Mouse (Mus musculus): Measurements from ENCODE around the gene Slc15a2. TPM values are rescaled to one million over a fixed set of nuclear protein-coding genes. Genes with fewer than 3 reads are reported as not detected.

Slc15a2 gene
- polyA plus RNA-seq, 1 experiment from 2014 or later: 1.8 TPM

GRCm38 (mm10) chr16:36718637-36719036 is 66.1 kb downstream of the Slc15a2 start:
- H3K4me3 ChIP-seq (ENCODE audit: low read length): no peak overlapping the region
- no peaks in the 10 kb centered on the region for H3K4me1 ChIP-seq (ENCODE audit: control insufficient read depth, insufficient read depth, low read length)
- H3K4me2 ChIP-seq (ENCODE audit: low read depth, low read length): no peak overlapping the region
- H3K36me3 ChIP-seq (ENCODE audit: control insufficient read depth, insufficient read depth): no peaks in the 10 kb centered on the region
- H3K27me3 ChIP-seq (ENCODE audit: control insufficient read depth, insufficient read depth, low read length): peaks cover 5% of the 10 kb centered on the region; the same call in 1 of the 2 replicates
- no peak overlapping the region for H3K27ac ChIP-seq (ENCODE audit: low read length)
- H3K9ac ChIP-seq (ENCODE audit: low read length): no peak overlapping the region
- ATAC-seq (replicated peaks; ENCODE audit: extremely low read depth, insufficient read depth, low FRiP score): no peak
- no peaks in the 10 kb centered on the region for H3K9me3 ChIP-seq (replicated peaks; ENCODE audit: control insufficient read depth, low read length)

- H3K4me2 ChIP-seq (ENCODE audit: low read depth, low read length): no peak overlapping the region
- no peak overlapping the region for H3K9ac ChIP-seq (ENCODE audit: low read length)
- H3K27ac ChIP-seq (ENCODE audit: low read length): no peak overlapping the region
- no peaks in the 10 kb centered on the region for H3K4me1 ChIP-seq (ENCODE audit: control insufficient read depth, insufficient read depth, low read length)
- no peaks in the 10 kb centered on the region for H3K9me3 ChIP-seq (replicated peaks; ENCODE audit: control insufficient read depth, low read length)
- 78% methylated on average over 4 of the region's 4 CpGs for WGBS
- no peak overlapping the region for H3K4me3 ChIP-seq (ENCODE audit: low read length)
- no peaks in the 10 kb centered on the region for H3K36me3 ChIP-seq (ENCODE audit: control insufficient read depth, insufficient read depth)
- no peak for ATAC-seq (replicated peaks; ENCODE audit: extremely low read depth, insufficient read depth, low FRiP score)
- peaks cover 5% of the 10 kb centered on the region; the same call in 1 of the 2 replicates for H3K27me3 ChIP-seq (ENCODE audit: control insufficient read depth, insufficient read depth, low read length)
Observed at GRCm38 (mm10) chr16:36717481-36717880, 67.3 kb downstream of the Slc15a2 start.

DNA sequence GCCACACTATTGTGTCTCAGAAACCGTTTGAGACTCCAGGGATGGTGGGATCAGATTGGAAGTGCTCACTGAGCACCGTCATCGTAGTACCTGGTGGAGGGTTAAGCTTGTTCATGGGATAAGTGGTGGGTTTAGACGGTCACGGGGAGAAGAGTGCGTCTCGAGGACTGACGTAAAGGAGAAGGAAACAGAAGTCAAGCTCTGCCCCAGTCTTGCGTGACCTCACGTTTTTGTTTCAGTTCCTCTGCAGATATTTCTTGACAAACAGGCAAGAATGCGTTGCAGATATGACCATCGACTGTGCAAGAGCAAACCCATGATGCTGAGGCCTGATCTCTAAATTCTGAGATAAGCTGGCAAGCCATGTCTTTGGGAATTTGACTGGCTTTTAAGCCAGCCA is 73.0 kb downstream of the Slc15a2 start:
- H3K9me3 ChIP-seq (replicated peaks; ENCODE audit: control insufficient read depth, low read length): no peaks in the 10 kb centered on the region
- H3K27me3 ChIP-seq (ENCODE audit: control insufficient read depth, insufficient read depth, low read length): no peaks in the 10 kb centered on the region
- no peaks in the 10 kb centered on the region for H3K4me1 ChIP-seq (ENCODE audit: control insufficient read depth, insufficient read depth, low read length)
- H3K4me2 ChIP-seq (ENCODE audit: low read depth, low read length): no peak overlapping the region
- H3K27ac ChIP-seq (ENCODE audit: low read length): no peak overlapping the region
- H3K9ac ChIP-seq (ENCODE audit: low read length): no peak overlapping the region
- 67% methylated on average over 12 of the region's 12 CpGs for WGBS
- no peak overlapping the region for H3K4me3 ChIP-seq (ENCODE audit: low read length)
- no peak for ATAC-seq (replicated peaks; ENCODE audit: extremely low read depth, insufficient read depth, low FRiP score)
- H3K36me3 ChIP-seq (ENCODE audit: control insufficient read depth, insufficient read depth): no peaks in the 10 kb centered on the region

GRCm38 (mm10) chr16:36710794-36711193 is 74.0 kb downstream of the Slc15a2 start:
- Histone ChIP-seq H3K4me2 (ENCODE audit: low read depth, low read length) (no peak overlapping the region), H3K4me3 (ENCODE audit: low read length) (no peak overlapping the region), H3K4me1 (ENCODE audit: control insufficient read depth, insufficient read depth, low read length) (no peaks in the 10 kb centered on the region), H3K27me3 (ENCODE audit: control insufficient read depth, insufficient read depth, low read length) (no peaks in the 10 kb centered on the region), H3K27ac (ENCODE audit: low read length) (no peak overlapping the region), H3K9ac (ENCODE audit: low read length) (no peak overlapping the region), H3K9me3 (replicated peaks; ENCODE audit: control insufficient read depth, low read length) (no peaks in the 10 kb centered on the region), H3K36me3 (ENCODE audit: control insufficient read depth, insufficient read depth) (no peaks in the 10 kb centered on the region)
- 90% methylated on average over 2 of the region's 2 CpGs for WGBS
- ATAC-seq (replicated peaks; ENCODE audit: extremely low read depth, insufficient read depth, low FRiP score): no peak

GRCm38 (mm10) chr16:36709405-36709804 is 75.4 kb downstream of the Slc15a2 start:
- ATAC-seq (replicated peaks; ENCODE audit: extremely low read depth, insufficient read depth, low FRiP score): no peak
- Histone ChIP-seq H3K9me3 (replicated peaks; ENCODE audit: control insufficient read depth, low read length) (no peaks in the 10 kb centered on the region), H3K4me3 (ENCODE audit: low read length) (no peak overlapping the region), H3K36me3 (ENCODE audit: control insufficient read depth, insufficient read depth) (no peaks in the 10 kb centered on the region), H3K27me3 (ENCODE audit: control insufficient read depth, insufficient read depth, low read length) (no peaks in the 10 kb centered on the region), H3K4me2 (ENCODE audit: low read depth, low read length) (no peak overlapping the region), H3K4me1 (ENCODE audit: control insufficient read depth, insufficient read depth, low read length) (no peaks in the 10 kb centered on the region), H3K9ac (ENCODE audit: low read length) (no peak overlapping the region), H3K27ac (ENCODE audit: low read length) (no peak overlapping the region)
- WGBS: 88% methylated on average over 17 of the region's 17 CpGs

DNA sequence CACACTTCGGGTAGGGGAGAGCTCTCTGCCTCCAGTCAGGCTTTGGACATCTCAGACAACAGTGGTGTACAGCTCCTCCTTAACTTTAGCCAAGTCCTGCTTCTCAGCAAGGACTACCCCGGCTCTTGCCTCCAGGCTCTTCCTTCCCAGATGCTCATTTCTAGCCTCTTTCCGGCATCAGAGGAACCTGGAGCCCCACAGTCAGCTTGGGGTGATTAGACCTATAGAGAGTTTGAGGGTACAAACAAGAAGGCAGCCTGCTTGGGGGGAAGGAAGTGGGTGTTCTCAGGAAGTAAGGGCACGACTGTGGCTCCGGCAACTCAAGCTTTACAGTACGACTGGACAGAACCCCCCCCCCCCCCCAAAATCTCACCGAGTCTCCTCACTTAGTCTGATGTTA is 76.0 kb downstream of the Slc15a2 start:
- 61% methylated on average over 7 of the region's 7 CpGs for WGBS
- Histone ChIP-seq H3K4me1 (ENCODE audit: control insufficient read depth, insufficient read depth, low read length) (no peaks in the 10 kb centered on the region), H3K4me3 (ENCODE audit: low read length) (no peak overlapping the region), H3K27me3 (ENCODE audit: control insufficient read depth, insufficient read depth, low read length) (no peaks in the 10 kb centered on the region), H3K36me3 (ENCODE audit: control insufficient read depth, insufficient read depth) (no peaks in the 10 kb centered on the region), H3K27ac (ENCODE audit: low read length) (no peak overlapping the region), H3K9ac (ENCODE audit: low read length) (no peak overlapping the region), H3K4me2 (ENCODE audit: low read depth, low read length) (no peak overlapping the region), H3K9me3 (replicated peaks; ENCODE audit: control insufficient read depth, low read length) (no peaks in the 10 kb centered on the region)
- ATAC-seq (replicated peaks; ENCODE audit: extremely low read depth, insufficient read depth, low FRiP score): no peak

- Histone ChIP-seq H3K4me2 (ENCODE audit: low read depth, low read length) (no peak overlapping the region), H3K27ac (ENCODE audit: low read length) (no peak overlapping the region), H3K4me1 (ENCODE audit: control insufficient read depth, insufficient read depth, low read length) (no peaks in the 10 kb centered on the region), H3K4me3 (ENCODE audit: low read length) (no peak overlapping the region), H3K27me3 (ENCODE audit: control insufficient read depth, insufficient read depth, low read length) (no peaks in the 10 kb centered on the region), H3K9me3 (replicated peaks; ENCODE audit: control insufficient read depth, low read length) (no peaks in the 10 kb centered on the region), H3K9ac (ENCODE audit: low read length) (no peak overlapping the region), H3K36me3 (ENCODE audit: control insufficient read depth, insufficient read depth) (no peaks in the 10 kb centered on the region)
- 69% methylated on average over 6 of the region's 6 CpGs for WGBS
- ATAC-seq (replicated peaks; ENCODE audit: extremely low read depth, insufficient read depth, low FRiP score): no peak
Observed at GRCm38 (mm10) chr16:36707702-36708423, 76.9 kb downstream of the Slc15a2 start.

GRCm38 (mm10) chr16:36700484-36700883 is 84.3 kb downstream of the Slc15a2 start:
- 89% methylated on average over 2 of the region's 2 CpGs for WGBS

More at GRCm38 (mm10) chr16:36700484-36700883, 84.3 kb downstream of the Slc15a2 start:
- no peak for ATAC-seq (replicated peaks; ENCODE audit: extremely low read depth, insufficient read depth, low FRiP score)
- Histone ChIP-seq H3K27me3 (ENCODE audit: control insufficient read depth, insufficient read depth, low read length) (peaks cover under 1% of the 10 kb centered on the region), H3K36me3 (ENCODE audit: control insufficient read depth, insufficient read depth) (no peaks in the 10 kb centered on the region), H3K4me3 (ENCODE audit: low read length) (no peak overlapping the region), H3K4me1 (ENCODE audit: control insufficient read depth, insufficient read depth, low read length) (no peaks in the 10 kb centered on the region), H3K9me3 (replicated peaks; ENCODE audit: control insufficient read depth, low read length) (no peaks in the 10 kb centered on the region; the same call in 1 of the 2 replicates), H3K27ac (ENCODE audit: low read length) (no peak overlapping the region), H3K4me2 (ENCODE audit: low read depth, low read length) (no peak overlapping the region), H3K9ac (ENCODE audit: low read length) (no peak overlapping the region)
